Mouse (Mus musculus): ENCODE results near the gene Atp2a2. TPM values are rescaled to one million over a fixed set of nuclear protein-coding genes. Genes with fewer than 3 reads are reported as not detected.

The Atp2a2 gene
- 23.7 and 31.5 TPM in 2 replicates for polyA plus RNA-seq (2012; rRNA removed)

DNA sequence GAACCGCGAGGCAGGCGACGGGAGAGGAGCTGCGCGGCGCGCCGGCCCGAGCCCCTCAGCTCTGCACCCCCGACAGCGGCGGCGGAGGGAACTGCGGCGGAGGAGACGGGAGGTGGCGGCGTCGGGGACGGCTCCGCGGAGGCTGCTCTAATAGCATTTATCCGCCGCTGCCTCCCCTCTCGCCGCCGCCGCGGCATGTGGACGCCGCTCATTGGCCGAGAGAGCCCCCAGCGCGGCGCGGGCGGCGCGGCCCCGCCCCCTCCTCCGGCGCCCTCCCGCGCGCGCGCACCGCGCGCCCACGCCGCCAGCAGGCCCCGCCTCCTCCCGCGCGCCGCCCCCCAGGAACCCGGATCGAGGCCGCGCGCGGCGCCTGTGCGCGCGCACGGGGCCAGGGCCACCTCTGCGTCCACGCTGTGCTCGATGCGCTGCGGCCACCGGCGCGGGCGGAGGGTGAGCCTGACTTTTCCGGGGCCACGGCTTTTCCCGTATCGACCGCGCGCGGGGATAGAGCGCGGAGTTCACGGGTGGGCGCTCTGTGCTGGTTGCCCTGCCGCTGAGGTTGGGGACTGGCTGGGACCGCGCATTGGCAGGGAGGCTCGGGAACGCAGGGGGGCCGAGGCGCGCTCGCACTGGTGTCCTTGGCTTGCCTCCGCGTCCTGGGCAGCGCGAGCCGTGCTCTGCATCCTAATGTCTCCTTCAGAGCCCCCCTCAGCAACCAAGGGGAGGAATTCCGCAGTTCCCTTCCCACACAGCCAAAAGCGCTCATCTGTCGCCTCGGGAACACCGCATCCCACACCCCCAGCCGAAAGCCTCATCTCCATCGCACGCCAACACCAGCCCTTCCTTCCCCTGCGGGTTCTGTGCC lies at the start of gene Atp2a2:
TSS of gene Atp2a2 (minus strand) at position 149 of the 865 bp plus-strand sequence.
- peak; percentile 73 to 89 for DNase-seq (ENCODE audit: low read depth in 1 of 2, low spot score in 2 of 2)
- under 1% methylated on average over 85 of the region's 113 CpGs for WGBS
- TF ChIP-seq POLR2A (IDR thresholded peaks at IDR 0.05; ENCODE audit: low read depth, low read length), result peak; percentile 77
- TF ChIP-seq CTCF (IDR thresholded peaks at IDR 0.05; ENCODE audit: extremely low read depth, insufficient read depth, insufficient read length, insufficient replicate concordance), result no peak

DNA sequence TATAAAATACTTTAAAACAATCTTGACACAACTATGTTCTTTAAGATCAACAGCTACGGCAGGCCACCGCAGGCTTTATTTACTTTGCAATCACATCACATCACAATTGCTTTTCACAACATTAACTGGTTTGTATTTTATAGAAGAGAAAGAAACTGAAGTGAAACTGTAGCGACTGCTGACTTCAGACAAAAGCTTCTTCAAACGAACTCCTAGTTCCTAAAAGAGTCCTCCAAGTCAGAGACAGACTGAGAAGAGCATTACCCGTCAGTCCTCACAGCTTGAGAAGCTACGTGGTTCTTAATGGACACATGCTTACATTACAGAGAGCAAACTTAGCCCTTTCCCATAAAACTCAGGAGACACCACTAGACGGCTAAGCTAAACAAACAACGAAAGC lies 48.4 kb upstream of the Atp2a2 start:
- H3K27ac ChIP-seq (ENCODE audit: insufficient read depth, low read length), result no peak overlapping the region
- 66% methylated on average over 8 of the region's 8 CpGs for WGBS

More for the DNA sequence above, at the start of gene Atp2a2:
- Histone ChIP-seq H3K36me3 (ENCODE audit: control insufficient read depth, insufficient read depth, low read length) (no peaks in the 10 kb centered on the region), H3K4me1 (ENCODE audit: control insufficient read depth, insufficient read depth, insufficient read length) (peaks cover 4% of the 10 kb centered on the region), H3K27ac (ENCODE audit: insufficient read depth, low read length) (peak within 1 kb of the TSS; percentile 97), H3K4me3 (ENCODE audit: extremely low read depth, insufficient read depth, insufficient read length) (peak within 1 kb of the TSS; percentile 99), H3K27me3 (ENCODE audit: control insufficient read depth, insufficient read depth, low read length) (0 out of 2 replicates have a peak, but pooled peaks cover 2% of the 10 kb centered on the region)

DNA sequence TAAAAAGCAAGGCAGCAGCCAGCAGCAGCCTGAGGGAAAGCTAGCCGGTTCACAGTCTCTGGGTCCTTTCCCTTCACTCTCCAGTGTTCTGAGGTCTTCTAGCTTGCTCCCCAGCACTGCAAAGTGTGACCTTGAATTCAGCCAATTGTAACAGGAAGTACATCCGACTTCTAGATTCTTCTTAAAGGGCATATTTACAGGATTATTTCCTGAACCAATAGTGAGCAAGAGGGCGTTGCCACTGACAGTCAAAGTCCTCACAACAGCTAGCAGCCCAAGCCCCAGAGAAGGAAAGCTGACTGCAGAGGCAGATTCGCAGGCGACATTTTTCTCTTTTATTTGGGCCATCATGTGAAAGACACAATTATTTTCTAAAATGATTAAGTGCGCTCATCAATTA lies 46.6 kb upstream of the Atp2a2 start:
- TF ChIP-seq POLR2A (IDR thresholded peaks at IDR 0.05; ENCODE audit: low read depth, low read length), result no peak
- TF ChIP-seq CTCF (IDR thresholded peaks at IDR 0.05; ENCODE audit: extremely low read depth, insufficient read depth, insufficient read length, insufficient replicate concordance), result no peak
- Histone ChIP-seq H3K27ac (ENCODE audit: insufficient read depth, low read length) (peak overlapping the region; percentile 68), H3K36me3 (ENCODE audit: control insufficient read depth, insufficient read depth, low read length) (no peaks in the 10 kb centered on the region), H3K27me3 (ENCODE audit: control insufficient read depth, insufficient read depth, low read length) (no peaks in the 10 kb centered on the region), H3K4me1 (ENCODE audit: control insufficient read depth, insufficient read depth, insufficient read length) (peaks cover 4% of the 10 kb centered on the region; the same call in 1 of the 2 replicates), H3K4me3 (ENCODE audit: extremely low read depth, insufficient read depth, insufficient read length) (no peak overlapping the region)
- WGBS, result 56% methylated on average over 6 of the region's 6 CpGs
- DNase-seq (ENCODE audit: low read depth in 1 of 2, low spot score in 2 of 2), result peak; percentile 10 to 26

More for the DNA sequence above, 48.4 kb upstream of the Atp2a2 start:
- TF ChIP-seq CTCF (IDR thresholded peaks at IDR 0.05; ENCODE audit: extremely low read depth, insufficient read depth, insufficient read length, insufficient replicate concordance), result no peak
- Histone ChIP-seq H3K4me1 (ENCODE audit: control insufficient read depth, insufficient read depth, insufficient read length) (peaks cover 4% of the 10 kb centered on the region; the same call in 1 of the 2 replicates), H3K4me3 (ENCODE audit: extremely low read depth, insufficient read depth, insufficient read length) (no peak overlapping the region), H3K27me3 (ENCODE audit: control insufficient read depth, insufficient read depth, low read length) (no peaks in the 10 kb centered on the region), H3K36me3 (ENCODE audit: control insufficient read depth, insufficient read depth, low read length) (no peaks in the 10 kb centered on the region)
- DNase-seq (ENCODE audit: low read depth in 1 of 2, low spot score in 2 of 2), result no peak

DNA sequence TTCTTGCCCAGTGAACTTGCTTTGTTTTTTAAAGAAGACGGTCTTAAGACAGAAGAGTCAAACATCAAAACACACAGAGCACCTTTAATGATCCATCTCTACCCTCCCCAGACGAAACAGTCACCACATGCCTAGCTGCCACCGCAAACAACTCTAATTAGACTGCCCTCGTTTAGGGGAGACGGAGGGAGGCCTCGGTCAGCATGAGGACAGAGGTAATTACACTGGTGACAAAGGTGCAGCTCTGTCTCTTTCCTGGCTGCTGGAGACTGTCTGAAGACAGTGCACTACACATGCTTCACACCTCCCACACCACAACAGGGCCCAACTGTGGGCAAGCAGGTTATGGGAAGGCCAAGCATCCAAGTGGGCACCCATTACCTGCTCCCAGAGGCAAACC lies 45.8 kb upstream of the Atp2a2 start:
- 0 out of 2 replicates have a peak overlapping the region, but pooled peaks have one; percentile 57 for H3K27ac ChIP-seq (ENCODE audit: insufficient read depth, low read length)
- TF ChIP-seq CTCF (IDR thresholded peaks at IDR 0.05; ENCODE audit: extremely low read depth, insufficient read depth, insufficient read length, insufficient replicate concordance) (no peak), POLR2A (IDR thresholded peaks at IDR 0.05; ENCODE audit: low read depth, low read length) (no peak)
- peaks cover 4% of the 10 kb centered on the region; the same call in 1 of the 2 replicates for H3K4me1 ChIP-seq (ENCODE audit: control insufficient read depth, insufficient read depth, insufficient read length)
- no peaks in the 10 kb centered on the region for H3K36me3 ChIP-seq (ENCODE audit: control insufficient read depth, insufficient read depth, low read length)
- no peak for DNase-seq (ENCODE audit: low read depth in 1 of 2, low spot score in 2 of 2)
- no peaks in the 10 kb centered on the region for H3K27me3 ChIP-seq (ENCODE audit: control insufficient read depth, insufficient read depth, low read length)
- no peak overlapping the region for H3K4me3 ChIP-seq (ENCODE audit: extremely low read depth, insufficient read depth, insufficient read length)
- 77% methylated on average over 6 of the region's 6 CpGs for WGBS

DNA sequence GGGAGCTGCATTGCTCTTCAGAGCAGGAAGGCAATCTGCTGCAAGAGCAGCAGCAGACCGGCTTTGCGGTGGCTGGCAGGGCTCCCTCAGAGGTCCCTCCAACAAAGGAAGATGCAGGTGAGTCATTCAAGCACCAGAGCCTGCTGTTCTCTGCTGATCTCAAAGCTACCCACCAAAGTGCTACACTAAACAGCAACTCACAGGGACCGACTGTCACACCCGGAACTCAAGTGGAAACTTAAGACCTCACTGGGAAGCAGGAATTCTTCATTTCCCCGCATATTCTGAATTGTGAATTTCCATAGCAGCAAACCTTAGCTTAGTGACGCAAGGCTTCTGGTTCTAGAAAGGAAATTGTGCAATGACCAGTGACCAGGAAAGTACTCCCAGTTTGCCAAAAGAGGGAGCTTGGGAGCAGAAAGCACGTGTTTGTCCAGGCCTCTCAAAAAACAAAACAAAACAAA lies 45.3 kb upstream of the Atp2a2 start:
- 17% methylated on average over 7 of the region's 7 CpGs for WGBS
- H3K27ac ChIP-seq (ENCODE audit: insufficient read depth, low read length), result no peak overlapping the region
- H3K4me3 ChIP-seq (ENCODE audit: extremely low read depth, insufficient read depth, insufficient read length), result no peak overlapping the region
- H3K27me3 ChIP-seq (ENCODE audit: control insufficient read depth, insufficient read depth, low read length), result no peaks in the 10 kb centered on the region
- TF ChIP-seq CTCF (IDR thresholded peaks at IDR 0.05; ENCODE audit: extremely low read depth, insufficient read depth, insufficient read length, insufficient replicate concordance) (no peak), POLR2A (IDR thresholded peaks at IDR 0.05; ENCODE audit: low read depth, low read length) (no peak)
- peaks cover 4% of the 10 kb centered on the region; the same call in 1 of the 2 replicates for H3K4me1 ChIP-seq (ENCODE audit: control insufficient read depth, insufficient read depth, insufficient read length)
- H3K36me3 ChIP-seq (ENCODE audit: control insufficient read depth, insufficient read depth, low read length), result no peaks in the 10 kb centered on the region
- DNase-seq (ENCODE audit: low read depth in 1 of 2, low spot score in 2 of 2), result peak in 1 of 2 experiments; percentile 6

DNA sequence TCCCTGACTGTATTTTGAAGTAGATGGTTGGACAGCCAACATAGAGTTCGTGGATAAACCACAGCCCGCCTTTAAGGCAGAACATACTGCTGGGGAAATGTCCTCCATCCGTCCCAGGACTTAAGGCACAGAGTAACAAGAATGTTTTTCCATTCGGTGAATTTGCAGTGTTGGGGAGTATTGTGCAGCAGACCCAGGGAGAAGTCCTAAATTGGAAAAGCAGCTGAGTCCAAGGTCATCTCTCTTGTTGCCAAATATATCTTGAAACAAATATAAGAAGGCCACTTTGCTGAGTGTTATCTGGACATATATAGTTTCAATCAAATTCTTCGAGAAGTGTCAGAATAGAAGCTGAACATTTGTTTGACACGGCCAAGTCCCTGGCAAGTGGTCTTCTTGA lies 41.4 kb upstream of the Atp2a2 start:
- WGBS, result 81% methylated on average over 6 of the region's 6 CpGs
- no peaks in the 10 kb centered on the region; the same call in 1 of the 2 replicates for H3K4me1 ChIP-seq (ENCODE audit: control insufficient read depth, insufficient read depth, insufficient read length)
- H3K27me3 ChIP-seq (ENCODE audit: control insufficient read depth, insufficient read depth, low read length), result no peaks in the 10 kb centered on the region
- no peak overlapping the region for H3K4me3 ChIP-seq (ENCODE audit: extremely low read depth, insufficient read depth, insufficient read length)
- no peaks in the 10 kb centered on the region for H3K36me3 ChIP-seq (ENCODE audit: control insufficient read depth, insufficient read depth, low read length)
- no peak overlapping the region for H3K27ac ChIP-seq (ENCODE audit: insufficient read depth, low read length)
- no peak for DNase-seq (ENCODE audit: low read depth in 1 of 2, low spot score in 2 of 2)
- TF ChIP-seq CTCF (IDR thresholded peaks at IDR 0.05; ENCODE audit: extremely low read depth, insufficient read depth, insufficient read length, insufficient replicate concordance) (no peak), POLR2A (IDR thresholded peaks at IDR 0.05; ENCODE audit: low read depth, low read length) (no peak)

Data from spleen, adult 2 months (tissue).